Mouse (Mus musculus): ENCODE measurements at regions not wholly inside any gene's neighbourhood (a gene's known extent, or its start where the extent isn't known, plus 50 kb on each side); places are given as distances from the start of the nearest gene placed in this dataset.

- TF ChIP-seq GATA1 (IDR thresholded peaks at IDR 0.05; ENCODE audit: low read depth, low read length) = no peak
- TF ChIP-seq POLR2A (IDR thresholded peaks at IDR 0.05; ENCODE audit: control insufficient read depth in 1 of 2, insufficient read depth in 1 of 2, low read depth in 1 of 2, low read length in 2 of 2, poor library complexity in 1 of 2) = no peak
- TF ChIP-seq KAT2A (conservative IDR thresholded peaks at IDR 0.05; ENCODE audit: low read depth, low read length) = no peak
- TF ChIP-seq HCFC1 (IDR thresholded peaks at IDR 0.05; ENCODE audit: low read depth, low read length) = no peak
- TF ChIP-seq E2F4 (IDR thresholded peaks at IDR 0.05; ENCODE audit: borderline replicate concordance, low read depth, low read length) = no peak
- no peak for TF ChIP-seq CTCF (IDR thresholded peaks at IDR 0.05 in 2 of 3, conservative IDR thresholded peaks at IDR 0.05 in 1 of 3; ENCODE audit: control insufficient read depth in 1 of 3, insufficient read depth in 1 of 3, low read depth in 2 of 3, low read length in 3 of 3, poor library complexity in 1 of 3, severe bottlenecking in 1 of 3)
- no peak for TF ChIP-seq ZMIZ1 (IDR thresholded peaks at IDR 0.05; ENCODE audit: low read depth, low read length)
- TF ChIP-seq ETS1 (IDR thresholded peaks at IDR 0.05; ENCODE audit: low read depth, low read length) = no peak
- no peak for TF ChIP-seq CHD2 (IDR thresholded peaks at IDR 0.05; ENCODE audit: low read length)
- TF ChIP-seq EP300 (IDR thresholded peaks at IDR 0.05; ENCODE audit: low read depth in 1 of 2, low read length in 2 of 2) = no peak
- TF ChIP-seq GABPA (IDR thresholded peaks at IDR 0.05; ENCODE audit: low read depth, low read length) = no peak
- TF ChIP-seq CHD1 (IDR thresholded peaks at IDR 0.05; ENCODE audit: low read depth, low read length) = no peak
- no peaks in the 10 kb centered on the region for H3K36me3 ChIP-seq (ENCODE audit: control insufficient read depth in 1 of 2, insufficient read depth in 2 of 2, low read length in 2 of 2)
- H3K4me1 ChIP-seq (ENCODE audit: control insufficient read depth in 1 of 2, insufficient read depth in 2 of 2, low read length in 2 of 2) = no peaks in the 10 kb centered on the region
- H3K79me2 ChIP-seq (ENCODE audit: control insufficient read depth, insufficient read depth, low read length, poor library complexity) = no peaks in the 10 kb centered on the region
- H3K27me3 ChIP-seq (ENCODE audit: control insufficient read depth in 1 of 2, insufficient read depth in 2 of 2, low read length in 2 of 2) = no peaks in the 10 kb centered on the region; a peak in 1 of 4 replicates
- H3K4me3 ChIP-seq (ENCODE audit: control insufficient read depth in 1 of 2, insufficient read depth in 1 of 2, low read depth in 2 of 2, low read length in 2 of 2) = no peak overlapping the region
- no peaks in the 10 kb centered on the region for H3K9me3 ChIP-seq (replicated peaks; ENCODE audit: insufficient read depth, low read length)
- DNase-seq (ENCODE audit: low read depth, low spot score) = no peak
- H3K27ac ChIP-seq (ENCODE audit: control insufficient read depth, low read depth, low read length) = no peak overlapping the region
- H3K9ac ChIP-seq (ENCODE audit: control insufficient read depth, low read depth, low read length, poor library complexity, severe bottlenecking) = no peak overlapping the region
Measured at GRCm38 (mm10) chr15:62457990-62458389, 1387.0 kb downstream of the Gsdmc2 start.

- Histone ChIP-seq H3K4me3 (ENCODE audit: control insufficient read depth in 1 of 2, insufficient read depth in 1 of 2, low read depth in 2 of 2, low read length in 2 of 2) (no peak overlapping the region), H3K36me3 (ENCODE audit: control insufficient read depth in 1 of 2, insufficient read depth in 2 of 2, low read length in 2 of 2) (no peaks in the 10 kb centered on the region), H3K9ac (ENCODE audit: control insufficient read depth, low read depth, low read length, poor library complexity, severe bottlenecking) (no peak overlapping the region), H3K9me3 (replicated peaks; ENCODE audit: insufficient read depth, low read length) (no peaks in the 10 kb centered on the region), H3K79me2 (ENCODE audit: control insufficient read depth, insufficient read depth, low read length, poor library complexity) (no peaks in the 10 kb centered on the region), H3K4me1 (ENCODE audit: control insufficient read depth in 1 of 2, insufficient read depth in 2 of 2, low read length in 2 of 2) (no peaks in the 10 kb centered on the region), H3K27me3 (ENCODE audit: control insufficient read depth in 1 of 2, insufficient read depth in 2 of 2, low read length in 2 of 2) (no peaks in the 10 kb centered on the region; a peak in 1 of 4 replicates), H3K27ac (ENCODE audit: control insufficient read depth, low read depth, low read length) (no peak overlapping the region)
- TF ChIP-seq ZNF384 (IDR thresholded peaks at IDR 0.05; ENCODE audit: low read depth, low read length) (peak; percentile 7; the same call in 1 of the 2 replicates), MYC (IDR thresholded peaks at IDR 0.05; ENCODE audit: low read depth, low read length) (no peak), USF2 (IDR thresholded peaks at IDR 0.05; ENCODE audit: borderline replicate concordance in 1 of 2, insufficient read depth in 1 of 2, low read depth in 1 of 2, low read length in 2 of 2) (no peak)
- peak; percentile 8 for DNase-seq (ENCODE audit: low read depth, low spot score)
Measured at GRCm38 (mm10) chr15:62457051-62457664, 1387.8 kb downstream of the Gsdmc2 start.
